Mouse (Mus musculus) gastrocnemius, postnatal 14 days (tissue): ENCODE data around the gene Ubald1. TPM values are rescaled to one million over a fixed set of nuclear protein-coding genes. Genes with fewer than 3 reads are reported as not detected.

Source experiments
- DNase-seq: peaks from one replicate; pipeline ENCODE4 v3.0.0; 2021; ENCODE audit warnings: mixed read lengths
- intact Hi-C: fragments of 180-260 bp; cut with DNase I; formaldehyde crosslinking; loops from one replicate; pipeline ENCODE4 v1.15.1; 2025; ENCODE audit warnings: low total_unique reads
- long read RNA-seq, 2 experiments: library from polyadenylated mRNA; stranded (forward); transcript quantifications; one replicate each; pipeline ENCODE4 v2.0.0; 2021
- total RNA-seq, 2 experiments: library from RNA; stranded (reverse); gene quantifications; 2 replicates each; pipeline ENCODE4 v1.2.3; 2021

Ubald1 gene
- total RNA-seq: 10 to 100 TPM; 25.2 to 26.1 TPM
- long read RNA-seq, experiment 1, full-length matches to known transcripts: 12 of 20 reads
- long read RNA-seq, experiment 1, partial matches to known transcripts: 7 of 20 reads
- long read RNA-seq, experiment 1, other reads (novel, unspliced or antisense): 1 of 20 reads
- long read RNA-seq, experiment 2, full-length matches to known transcripts: 15 of 20 reads
- long read RNA-seq, experiment 2, partial matches to known transcripts: 4 of 20 reads
- long read RNA-seq, experiment 2, other reads (novel, unspliced or antisense): 1 of 20 reads

DNA sequence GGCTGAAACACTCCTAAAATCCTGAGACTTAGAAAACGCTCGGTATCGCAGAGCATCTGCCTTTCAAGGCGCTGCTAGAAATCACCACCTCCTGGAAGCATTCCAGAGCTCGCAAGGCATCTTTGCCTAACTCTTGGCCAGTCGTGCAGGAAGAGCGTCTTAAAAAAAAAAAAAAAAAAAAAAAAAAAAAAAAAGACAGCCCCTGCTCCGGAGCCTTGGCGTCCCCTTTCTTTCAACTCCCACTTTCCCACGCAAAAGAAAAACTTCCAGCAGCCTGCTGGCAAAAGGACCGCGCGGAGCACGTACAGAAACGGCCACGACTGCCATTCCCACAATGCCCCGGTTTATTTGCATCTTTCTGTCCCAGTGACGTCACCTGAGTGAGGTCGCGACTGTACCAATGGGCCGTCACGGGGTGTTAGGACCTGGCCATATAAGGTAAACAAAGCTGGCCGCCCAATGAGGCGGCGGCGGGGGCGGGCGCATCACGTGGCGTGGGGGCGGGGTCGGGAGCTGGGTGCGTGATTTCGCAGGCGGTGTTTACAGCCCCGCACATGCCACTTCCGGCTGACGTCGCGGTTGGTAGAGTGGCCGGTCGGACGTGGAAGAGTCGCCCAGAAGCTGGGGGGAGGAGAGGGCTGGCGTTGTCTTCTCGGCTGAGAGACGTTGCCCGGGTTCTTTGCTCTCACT, at the start of gene Ubald1:
Gene Ubald1, minus strand, starts transcription at position 180 of the 690 bp plus-strand sequence.
- intact Hi-C loops: no loop called here
- DNase-seq: peak; percentile 98

DNA sequence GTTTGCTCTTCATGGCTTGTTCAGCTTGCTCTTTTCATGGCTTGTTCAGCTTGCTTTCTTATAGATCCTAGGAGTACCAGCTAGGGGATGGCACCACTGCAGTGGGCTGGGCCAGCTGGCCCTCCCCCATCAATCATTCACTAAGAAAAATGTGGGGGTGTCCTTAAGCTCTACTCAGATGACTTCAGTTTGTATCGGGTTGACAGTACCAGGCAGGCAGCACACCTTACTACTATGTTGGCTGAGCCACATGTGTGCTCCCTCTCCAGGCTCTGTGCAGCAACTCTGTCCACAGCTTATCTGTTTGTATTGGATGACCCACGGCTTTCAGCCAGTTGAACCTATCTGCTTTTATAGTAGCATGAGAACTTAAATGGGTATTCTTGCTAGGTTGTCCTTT, 48.4 kb upstream of the Ubald1 start:
- intact Hi-C loops: no loop called here
- DNase-seq: no peak

DNA sequence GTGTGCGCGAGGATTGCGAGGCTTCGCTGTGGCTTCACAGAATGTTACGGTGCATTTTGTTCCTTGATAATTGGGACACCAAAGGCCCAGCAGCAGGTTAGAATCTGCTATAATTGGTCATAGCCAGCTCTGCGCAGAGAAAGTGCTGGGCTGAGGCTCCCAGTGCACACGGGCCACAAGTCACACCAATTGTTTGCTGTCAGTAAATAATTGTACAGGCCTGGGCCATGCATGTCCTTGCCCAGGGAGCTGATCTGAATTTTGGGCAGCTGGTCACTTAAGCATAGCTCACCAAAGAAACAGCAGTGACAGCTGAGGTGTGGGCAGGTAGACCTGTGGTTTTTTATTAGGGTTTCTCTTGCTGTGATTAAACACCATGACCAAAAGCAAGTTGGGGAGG, 47.9 kb upstream of the Ubald1 start:
- DNase-seq: no peak
- intact Hi-C loops: no loop called here

DNA sequence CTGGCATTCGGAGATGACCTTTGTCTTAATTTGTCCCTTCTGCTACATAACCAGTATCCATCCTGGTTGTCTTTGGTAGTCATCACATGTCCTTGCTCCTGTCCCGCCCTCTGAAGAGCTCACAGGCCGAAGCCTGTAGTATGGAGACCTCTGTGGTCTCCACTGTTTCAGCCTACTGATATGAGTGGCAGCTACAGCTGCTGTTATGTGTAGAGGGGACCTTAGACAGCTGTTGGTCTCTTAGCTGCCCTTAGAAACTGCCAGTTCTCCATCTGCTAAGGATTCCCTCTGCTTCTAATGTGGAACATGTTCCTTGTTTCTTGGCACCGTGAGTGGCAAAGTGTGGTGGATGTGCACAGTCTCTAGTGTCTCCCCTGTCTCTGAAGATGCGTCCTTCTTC, 43.9 kb upstream of the Ubald1 start:
- intact Hi-C loops: no loop called here
- no peak for DNase-seq

DNA sequence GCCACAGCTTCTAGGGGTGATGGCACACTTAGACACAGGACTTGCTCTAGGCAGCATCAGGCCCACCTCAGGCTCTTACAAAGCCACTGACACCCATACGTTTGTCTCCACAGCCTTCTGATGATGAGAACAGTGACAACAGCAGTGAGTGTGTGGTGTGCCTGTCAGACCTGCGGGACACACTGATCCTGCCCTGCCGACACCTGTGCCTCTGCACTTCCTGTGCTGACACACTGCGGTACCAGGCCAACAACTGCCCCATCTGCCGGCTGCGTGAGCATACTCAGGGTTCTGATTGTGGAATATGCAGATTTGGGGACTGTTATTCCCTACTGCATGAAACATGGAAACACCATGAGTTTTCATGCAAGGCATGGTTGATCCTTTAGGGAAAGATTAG, 42.4 kb upstream of the Ubald1 start:
- intact Hi-C loops: no loop called here
- no peak for DNase-seq

DNA sequence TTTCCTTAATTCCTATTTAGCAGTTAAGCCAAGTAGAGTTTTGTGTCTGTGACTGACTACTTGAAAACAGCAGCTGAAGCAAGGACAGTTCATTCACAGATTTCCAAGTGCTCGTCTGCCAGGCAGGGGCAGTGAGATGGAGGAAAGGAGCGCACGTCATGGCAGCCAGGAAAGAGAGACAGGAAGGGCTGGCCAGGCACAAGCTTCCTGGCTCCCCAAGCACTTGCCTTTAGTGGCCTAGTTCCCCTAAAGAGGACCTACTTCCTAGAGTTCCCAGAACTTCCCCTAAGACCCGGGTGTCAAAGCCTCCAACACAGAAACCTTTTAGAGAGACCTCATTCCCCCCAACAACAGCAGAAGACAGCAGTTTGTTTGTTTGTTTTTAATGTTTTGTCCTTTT, 40.4 kb upstream of the Ubald1 start:
- intact Hi-C loops: no loop called here

DNA sequence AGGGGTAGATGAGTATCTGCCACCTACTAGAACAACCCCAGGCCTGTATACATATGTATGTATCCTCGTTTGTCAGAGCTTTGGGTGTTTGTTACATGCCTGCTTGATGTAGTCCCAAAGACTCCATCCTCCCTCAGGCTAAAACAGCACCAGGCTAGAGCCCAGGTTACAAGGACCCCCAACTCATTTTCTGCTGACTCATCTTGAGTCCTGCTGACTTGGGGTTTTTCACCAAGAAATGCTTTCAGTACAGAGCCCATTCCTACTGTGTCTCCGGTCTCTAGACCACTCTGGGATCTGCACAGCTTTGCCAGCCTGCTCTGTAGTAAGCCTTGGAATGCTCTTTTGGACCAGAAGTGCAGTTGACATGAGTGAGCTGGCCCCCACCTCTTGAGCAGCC, 36.5 kb upstream of the Ubald1 start:
- DNase-seq: no peak

More for the DNA sequence above, 40.4 kb upstream of the Ubald1 start:
- DNase-seq: no peak

DNA sequence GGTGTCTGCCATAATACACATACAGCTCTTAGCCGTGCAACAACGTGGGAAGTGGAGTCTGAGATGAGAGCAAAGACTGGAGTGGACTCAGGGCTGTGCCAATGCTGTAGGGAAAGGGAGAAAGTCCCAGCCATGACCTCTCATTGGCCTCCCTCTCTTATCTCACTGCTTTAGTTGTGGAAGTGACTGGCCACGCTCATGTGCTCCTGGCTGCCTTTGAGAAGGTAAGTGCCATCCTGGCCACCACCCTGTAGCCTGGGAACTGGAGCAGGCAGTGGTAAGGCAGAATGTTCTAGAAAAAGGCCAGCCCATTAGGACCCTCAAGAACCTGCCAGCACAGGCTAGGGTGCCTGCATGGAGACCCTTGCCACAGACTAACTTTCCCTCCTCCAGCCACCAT, 35.8 kb upstream of the Ubald1 start:
- DNase-seq: no peak
- intact Hi-C loops: no loop called here

More for the DNA sequence above, 36.5 kb upstream of the Ubald1 start:
- intact Hi-C loops: no loop called here

DNA sequence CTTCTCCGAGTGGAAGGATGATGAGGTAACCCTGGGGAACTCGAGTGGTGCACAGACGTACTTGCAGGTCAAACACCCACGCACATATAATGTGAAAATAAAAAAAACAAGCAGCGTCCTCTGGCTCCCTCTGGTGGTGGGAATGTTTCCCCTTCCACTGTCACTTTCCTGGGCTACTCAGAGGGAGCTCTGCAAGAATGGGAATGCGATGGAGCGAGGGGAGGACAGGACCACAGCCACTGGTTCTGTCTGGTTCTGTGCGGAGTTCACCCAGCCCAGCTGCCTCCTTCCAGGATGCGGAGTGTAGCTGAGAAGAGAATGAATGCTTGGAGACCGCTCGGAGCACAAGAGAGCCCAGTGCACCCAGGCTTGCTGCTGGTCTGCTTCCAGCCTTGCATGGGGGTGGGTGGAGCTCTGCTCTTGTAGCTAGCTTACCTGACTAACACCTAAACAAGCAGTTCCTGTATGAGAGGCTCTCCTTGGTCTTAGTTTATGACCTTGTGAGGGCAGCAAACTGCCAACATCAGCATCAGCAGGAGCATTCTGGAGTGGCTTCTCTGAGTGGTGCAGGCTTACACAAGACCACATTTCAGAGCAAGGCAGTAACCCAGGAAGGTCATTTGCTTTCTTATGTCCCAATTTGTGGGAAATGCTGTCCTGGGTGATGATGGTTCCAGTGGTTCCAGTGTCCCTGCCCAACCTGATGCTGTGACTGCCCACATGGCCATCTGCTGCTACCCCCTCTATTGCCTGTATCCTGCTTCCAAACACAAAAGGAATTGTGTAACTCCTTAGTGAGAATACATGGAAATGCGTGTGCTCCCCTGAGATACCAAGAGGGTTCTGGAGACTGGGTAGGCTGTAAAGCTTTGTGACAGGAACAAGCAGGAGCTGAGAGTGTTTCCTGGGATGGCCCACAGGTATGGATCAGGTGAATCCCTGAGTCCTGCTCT, 33.9 kb upstream of the Ubald1 start:
- DNase-seq: peak; percentile 71
- intact Hi-C loops: loop anchor here (5.0 kb wide), 1 partner anchor 37 kb away; no protein-coding TSS in a partner anchor

DNA sequence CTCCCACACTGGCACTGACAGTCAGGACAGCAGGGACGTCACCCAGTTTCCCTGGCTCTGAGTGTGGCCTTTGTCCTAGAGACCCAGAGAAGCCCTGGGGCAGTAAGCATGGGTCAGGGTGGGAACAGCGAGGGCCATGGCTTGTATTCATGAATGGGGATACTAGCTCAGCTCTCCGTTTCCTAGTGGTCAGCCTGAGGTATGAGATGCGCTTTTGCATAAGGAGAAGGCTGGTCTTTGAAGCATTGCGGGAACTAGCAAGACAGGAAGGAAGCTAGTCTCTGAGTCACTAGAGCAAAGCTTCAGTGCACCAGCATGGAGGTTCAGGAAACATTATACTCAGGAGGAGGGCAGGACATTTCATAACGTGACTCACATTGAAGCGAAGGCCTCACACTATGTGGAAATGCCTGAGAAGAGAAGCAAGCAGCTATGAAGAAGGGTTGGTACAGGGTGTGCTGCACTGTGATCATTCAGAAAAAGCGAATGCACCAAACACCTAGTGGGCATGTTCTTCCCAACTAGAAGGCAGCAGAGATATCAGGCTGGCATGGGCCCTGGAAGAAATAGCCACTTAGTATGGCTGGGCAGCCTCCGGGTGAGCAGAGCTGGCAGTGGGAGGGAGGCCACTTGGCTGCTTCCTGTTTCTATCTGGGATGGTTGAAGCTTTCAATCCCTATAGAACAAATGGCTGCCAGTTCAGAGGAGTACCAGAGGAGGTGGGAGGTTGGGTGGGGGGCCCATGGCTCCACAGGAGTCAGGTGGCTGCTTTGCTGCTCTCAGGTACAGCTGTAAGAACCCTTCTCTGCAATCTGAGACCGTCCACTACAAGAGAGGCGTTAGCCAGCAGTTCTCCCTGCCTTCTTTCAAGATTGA, 33.0 kb upstream of the Ubald1 start:
- intact Hi-C loops: loop anchor here (5.0 kb wide), 1 partner anchor 36 kb away; no protein-coding TSS in a partner anchor
- no peak for DNase-seq

DNA sequence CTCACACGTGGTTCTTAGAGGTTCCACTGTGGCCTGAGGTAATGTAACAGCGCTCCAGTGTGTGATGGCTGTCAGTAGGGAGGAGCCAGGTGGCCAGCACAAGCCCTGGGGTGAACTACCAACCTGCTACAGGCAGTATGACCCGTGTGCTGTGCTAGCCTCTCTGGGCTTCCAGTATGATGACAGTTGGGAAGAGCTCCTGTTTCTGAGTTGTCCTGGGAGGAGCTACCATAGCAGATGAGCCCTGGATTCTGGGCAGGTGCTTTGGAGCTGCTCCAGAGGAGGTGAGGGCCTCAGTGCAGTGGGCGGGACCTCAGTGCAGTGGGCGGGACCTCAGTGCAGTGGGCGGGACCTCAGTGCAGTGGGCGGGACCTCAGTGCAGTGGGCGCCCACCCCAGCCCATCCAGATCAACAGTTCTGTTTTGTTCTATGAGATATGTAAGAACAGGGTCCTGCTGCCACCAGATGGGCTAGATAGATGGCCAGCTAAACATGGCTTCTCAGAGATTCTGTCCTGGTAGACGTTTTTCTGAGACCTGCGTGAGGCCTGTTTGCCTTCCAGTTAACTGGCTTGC, 32.0 kb upstream of the Ubald1 start:
- intact Hi-C loops: loop anchor here (5.0 kb wide), 1 partner anchor 35 kb away; no protein-coding TSS in a partner anchor
- DNase-seq: no peak

DNA sequence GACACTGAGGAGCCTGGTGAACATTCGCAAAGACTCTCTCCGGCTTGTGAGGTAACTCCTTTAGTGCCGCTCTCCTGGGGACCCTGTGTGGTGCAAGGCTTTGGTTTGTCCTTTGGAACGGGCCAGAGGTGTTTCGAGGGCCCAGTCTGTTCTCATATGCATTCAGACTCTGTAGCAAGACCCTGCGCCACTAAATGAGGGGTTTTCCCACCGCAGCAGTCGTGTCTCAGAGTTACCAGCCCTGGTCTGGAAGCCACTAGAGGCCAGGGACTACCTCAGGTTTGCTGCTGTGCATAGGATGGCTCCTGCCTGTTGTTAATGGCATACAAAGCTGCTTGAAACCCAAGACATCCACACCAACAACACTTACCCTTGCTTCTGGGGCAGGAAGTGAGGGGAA, 30.6 kb upstream of the Ubald1 start:
- no peak for DNase-seq
- intact Hi-C loops: loop anchor here (5.0 kb wide), 1 partner anchor 33 kb away; no protein-coding TSS in a partner anchor

DNA sequence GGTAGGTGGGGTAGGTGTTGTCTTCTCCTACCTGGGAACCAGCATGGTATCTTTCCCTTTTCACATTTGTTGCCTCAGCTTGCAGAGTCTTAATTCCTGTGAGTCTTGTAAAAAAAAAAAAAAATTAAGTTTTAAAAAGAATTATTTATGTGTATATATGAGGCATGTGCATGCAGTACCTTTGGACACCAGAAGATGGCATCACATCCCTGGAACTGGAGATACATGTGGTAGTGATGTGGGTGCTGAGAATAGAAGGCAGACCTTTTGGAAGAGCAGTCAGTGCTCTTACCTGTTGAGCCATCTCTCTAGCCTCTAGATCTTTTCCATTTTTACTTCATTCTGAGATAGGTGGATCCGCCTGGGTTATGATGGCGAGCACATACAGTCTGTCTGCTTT, 29.6 kb upstream of the Ubald1 start:
- no peak for DNase-seq
- intact Hi-C loops: loop anchor here (5.0 kb wide), 1 partner anchor 32 kb away; no protein-coding TSS in a partner anchor

DNA sequence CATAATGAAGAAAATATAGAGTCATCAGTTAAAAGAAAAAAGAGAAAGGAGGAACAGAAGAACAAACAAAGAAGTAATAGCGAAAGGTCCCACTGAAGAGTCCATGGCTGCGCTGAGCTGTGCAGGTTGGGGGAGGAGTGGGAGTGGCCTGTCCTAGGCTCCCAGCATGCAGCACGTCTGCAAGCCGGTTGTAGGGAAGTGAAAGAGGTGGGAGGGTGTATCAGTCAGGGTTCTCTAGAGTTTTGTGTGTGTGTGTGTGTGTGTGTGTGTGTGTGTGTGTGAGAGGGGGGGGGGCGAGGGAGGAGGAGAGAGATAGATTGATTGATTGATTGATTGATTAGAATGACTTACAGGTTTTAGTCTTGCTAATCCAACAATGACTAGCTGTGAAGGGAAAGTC, 27.9 kb upstream of the Ubald1 start:
- intact Hi-C loops: no loop called here
- DNase-seq: no peak

DNA sequence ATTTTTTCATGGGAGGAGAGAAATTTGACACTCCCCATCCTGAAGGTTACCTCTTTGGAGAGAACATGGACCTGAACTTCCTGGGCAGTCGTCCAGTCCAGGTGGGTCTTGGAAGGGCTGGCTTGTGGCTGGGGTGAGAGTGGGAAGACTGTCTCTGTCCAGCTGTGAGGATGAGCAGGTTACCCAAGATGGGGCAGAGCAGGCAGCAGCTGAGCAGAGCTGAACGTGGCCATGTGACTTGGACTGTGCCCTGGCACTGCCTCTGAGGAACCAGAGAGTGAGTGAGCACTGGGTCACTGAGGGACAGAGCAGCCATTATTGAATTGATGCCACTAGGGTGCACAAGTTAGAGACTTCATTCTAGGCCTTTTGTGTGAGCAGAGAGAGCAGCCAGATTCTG, 27.3 kb upstream of the Ubald1 start:
- peak; percentile 40 for DNase-seq
- intact Hi-C loops: no loop called here

DNA sequence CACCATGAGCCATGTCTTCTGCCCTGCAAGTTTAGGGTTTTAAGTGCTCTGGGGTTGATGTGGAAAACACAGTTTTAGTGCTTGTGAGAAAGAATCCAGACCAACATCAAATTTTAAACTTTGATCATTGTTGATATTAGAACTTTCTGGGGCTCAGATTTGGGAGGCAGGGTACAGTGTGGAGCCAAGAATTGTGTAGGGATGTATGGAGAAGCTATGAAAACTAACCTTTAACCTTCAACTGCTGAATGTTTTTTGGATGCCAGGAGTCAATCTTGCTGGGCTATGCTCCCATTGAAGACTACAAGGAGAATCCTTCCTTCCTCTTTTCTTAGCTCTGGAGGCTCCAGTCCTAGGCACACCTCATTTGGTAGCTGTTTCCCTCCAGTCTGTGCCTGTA, 26.4 kb upstream of the Ubald1 start:
- DNase-seq: no peak
- intact Hi-C loops: no loop called here

DNA sequence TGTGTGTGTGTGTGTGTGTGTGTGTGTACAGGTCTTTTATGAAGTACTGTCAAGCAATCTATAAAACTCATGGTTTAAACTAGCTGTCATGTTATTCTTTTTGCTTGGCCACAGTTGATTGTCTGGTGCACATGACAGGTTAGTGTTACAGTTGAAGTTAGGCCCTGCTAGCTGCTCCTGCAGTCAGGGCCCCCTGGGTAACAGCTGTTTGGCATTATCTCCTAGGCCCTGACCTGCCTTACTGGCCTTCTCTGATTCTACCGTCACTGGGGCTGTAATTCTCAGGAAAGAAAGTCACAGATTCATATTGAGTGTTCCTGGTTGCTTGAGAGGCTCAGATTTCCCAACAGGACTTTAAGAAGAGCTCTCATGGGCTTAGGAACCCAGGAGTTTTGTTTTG, 25.5 kb upstream of the Ubald1 start:
- intact Hi-C loops: no loop called here
- DNase-seq: no peak

DNA sequence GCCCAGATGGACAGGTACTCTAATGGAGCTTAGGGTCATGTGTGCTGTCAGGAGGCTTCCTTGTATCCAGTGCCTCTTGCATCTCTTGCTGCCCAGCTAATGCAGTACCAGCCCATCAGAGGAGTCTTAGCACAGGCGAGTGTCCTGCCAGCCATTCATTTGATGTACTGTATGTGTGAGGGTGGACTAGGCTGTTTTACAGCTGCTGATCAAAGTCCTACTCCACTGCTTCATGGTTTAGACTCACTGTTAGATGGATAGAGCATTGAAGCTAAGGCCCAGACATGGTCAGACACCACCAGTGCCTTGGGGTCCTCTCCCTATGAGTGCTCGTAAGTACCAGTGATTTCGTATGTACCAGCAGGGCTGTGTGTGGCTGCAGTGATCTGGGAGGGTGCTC, 24.8 kb upstream of the Ubald1 start:
- no peak for DNase-seq
- intact Hi-C loops: no loop called here
